Mouse (Mus musculus): ENCODE data around the gene Ezh2. TPM values are rescaled to one million over a fixed set of nuclear protein-coding genes. Genes with fewer than 3 reads are reported as not detected.

Ezh2 gene
- polyA plus RNA-seq, 1 experiment, result 44.5 TPM

DNA sequence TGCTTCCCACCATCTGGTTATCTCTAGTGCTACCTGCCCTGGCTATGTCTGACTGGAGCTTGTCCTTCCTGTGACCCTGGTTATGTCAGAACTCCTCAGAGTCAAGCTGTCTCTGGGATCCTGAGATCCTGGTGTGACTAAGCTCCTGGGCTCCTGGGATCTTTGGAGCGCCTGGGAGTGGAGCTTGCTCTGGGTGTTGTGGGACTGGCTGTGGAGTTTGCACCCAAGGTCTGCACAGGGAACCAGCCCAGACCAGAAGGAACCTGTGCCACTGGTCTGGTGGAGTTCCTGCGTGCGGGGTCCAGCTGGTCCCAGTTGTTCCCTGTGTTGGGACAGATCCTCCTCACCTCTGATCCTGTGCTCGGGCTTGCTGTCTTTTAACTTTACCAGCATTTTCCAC lies 100.6 kb downstream of the Ezh2 start:
- TF ChIP-seq USF1 (IDR thresholded peaks at IDR 0.05; ENCODE audit: low read depth), result no peak
- TF ChIP-seq MYOD1 (IDR thresholded peaks at IDR 0.05; ENCODE audit: control insufficient read depth, insufficient read length, low read depth), result no peak
- no peak for TF ChIP-seq MAX (IDR thresholded peaks at IDR 0.05)
- TF ChIP-seq FOSL1 (IDR thresholded peaks at IDR 0.05; ENCODE audit: insufficient read depth, low read length, poor library complexity, severe bottlenecking), result no peak
- no peak for TF ChIP-seq CEBPB (IDR thresholded peaks at IDR 0.05; ENCODE audit: low read depth)
- Histone ChIP-seq H3K36me3 (ENCODE audit: control insufficient read depth, insufficient read depth) (peaks cover 25% of the 10 kb centered on the region), H3K79me2 (ENCODE audit: control insufficient read depth, insufficient read depth) (peaks cover 67% of the 10 kb centered on the region), H3K4me3 (ENCODE audit: insufficient read depth, poor library complexity, severe bottlenecking) (no peak overlapping the region), H3K79me3 (ENCODE audit: low read depth) (peaks cover 43% of the 10 kb centered on the region), H3K27me3 (ENCODE audit: control insufficient read depth, insufficient read depth, insufficient read length) (no peaks in the 10 kb centered on the region), H3ac (ENCODE audit: control insufficient read depth, insufficient read length, low read depth) (no peak overlapping the region)

DNA sequence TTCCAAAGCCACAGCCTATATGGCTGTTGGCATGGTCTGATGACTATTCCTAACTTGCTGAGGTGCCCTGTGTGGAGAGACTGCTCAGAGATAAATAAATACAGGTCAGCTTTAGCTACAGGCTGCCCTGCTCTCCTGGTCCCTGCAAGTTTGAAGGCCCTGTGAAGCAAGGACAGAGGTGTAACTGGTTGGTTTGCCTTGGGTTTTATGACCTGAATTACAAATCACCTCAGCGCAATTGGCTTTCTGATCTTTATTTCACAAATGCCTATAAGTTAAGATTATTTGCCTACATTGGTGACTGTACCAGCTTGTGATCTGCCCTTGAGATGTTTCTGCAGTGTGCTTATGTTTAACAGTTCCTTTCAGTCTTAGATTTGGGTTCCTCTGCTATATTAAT lies 113.1 kb downstream of the Ezh2 start:
- Histone ChIP-seq H3K79me3 (ENCODE audit: low read depth) (peaks cover 86% of the 10 kb centered on the region), H3K79me2 (ENCODE audit: control insufficient read depth, insufficient read depth) (peaks cover 98% of the 10 kb centered on the region), H3K4me3 (ENCODE audit: insufficient read depth, poor library complexity, severe bottlenecking) (no peak overlapping the region), H3K36me3 (ENCODE audit: control insufficient read depth, insufficient read depth) (peaks cover 23% of the 10 kb centered on the region), H3ac (ENCODE audit: control insufficient read depth, insufficient read length, low read depth) (no peak overlapping the region), H3K27me3 (ENCODE audit: control insufficient read depth, insufficient read depth, insufficient read length) (no peaks in the 10 kb centered on the region)
- TF ChIP-seq CTCF (IDR thresholded peaks at IDR 0.05; ENCODE audit: control insufficient read depth, insufficient read depth, insufficient read length) (no peak), MAX (IDR thresholded peaks at IDR 0.05) (no peak), CEBPB (IDR thresholded peaks at IDR 0.05; ENCODE audit: low read depth) (no peak), MYOG (IDR thresholded peaks at IDR 0.05; ENCODE audit: control insufficient read depth, extremely low read depth, insufficient read length) (no peak), FOSL1 (IDR thresholded peaks at IDR 0.05; ENCODE audit: insufficient read depth, low read length, poor library complexity, severe bottlenecking) (no peak), MYOD1 (IDR thresholded peaks at IDR 0.05; ENCODE audit: control insufficient read depth, insufficient read length, low read depth) (no peak), USF1 (IDR thresholded peaks at IDR 0.05; ENCODE audit: low read depth) (no peak)

Other genes with a start within 250 kb of the Ezh2 start
- gene Cul1, start 141.9 kb downstream of the Ezh2 start, polyA plus RNA-seq (2012; fragmentation: generic; extraction: Trizol), result 26.3 TPM
- gene Pdia4, start 218.1 kb upstream of the Ezh2 start, polyA plus RNA-seq (2012; fragmentation: generic; extraction: Trizol), result 78.9 TPM
- gene Zfp786, start 235.5 kb upstream of the Ezh2 start, polyA plus RNA-seq (2012; fragmentation: generic; extraction: Trizol), result 0.39 TPM
- gene Zfp398, start 240.3 kb upstream of the Ezh2 start, polyA plus RNA-seq (2012; fragmentation: generic; extraction: Trizol), result 1.7 TPM

All from C2C12 (cell line).